Mouse (Mus musculus): Measurements from ENCODE around the gene Pate2. TPM values are rescaled to one million over a fixed set of nuclear protein-coding genes. Genes with fewer than 3 reads are reported as not detected.

The Pate2 gene
- total RNA-seq (2021) = 1 to 10 TPM in 1 of 2 experiments, under 1 TPM in 1; 0.74 to 1.6 TPM
- long read RNA-seq, experiment 1 = 0 reads
- long read RNA-seq, experiment 2 = 0 reads

DNA sequence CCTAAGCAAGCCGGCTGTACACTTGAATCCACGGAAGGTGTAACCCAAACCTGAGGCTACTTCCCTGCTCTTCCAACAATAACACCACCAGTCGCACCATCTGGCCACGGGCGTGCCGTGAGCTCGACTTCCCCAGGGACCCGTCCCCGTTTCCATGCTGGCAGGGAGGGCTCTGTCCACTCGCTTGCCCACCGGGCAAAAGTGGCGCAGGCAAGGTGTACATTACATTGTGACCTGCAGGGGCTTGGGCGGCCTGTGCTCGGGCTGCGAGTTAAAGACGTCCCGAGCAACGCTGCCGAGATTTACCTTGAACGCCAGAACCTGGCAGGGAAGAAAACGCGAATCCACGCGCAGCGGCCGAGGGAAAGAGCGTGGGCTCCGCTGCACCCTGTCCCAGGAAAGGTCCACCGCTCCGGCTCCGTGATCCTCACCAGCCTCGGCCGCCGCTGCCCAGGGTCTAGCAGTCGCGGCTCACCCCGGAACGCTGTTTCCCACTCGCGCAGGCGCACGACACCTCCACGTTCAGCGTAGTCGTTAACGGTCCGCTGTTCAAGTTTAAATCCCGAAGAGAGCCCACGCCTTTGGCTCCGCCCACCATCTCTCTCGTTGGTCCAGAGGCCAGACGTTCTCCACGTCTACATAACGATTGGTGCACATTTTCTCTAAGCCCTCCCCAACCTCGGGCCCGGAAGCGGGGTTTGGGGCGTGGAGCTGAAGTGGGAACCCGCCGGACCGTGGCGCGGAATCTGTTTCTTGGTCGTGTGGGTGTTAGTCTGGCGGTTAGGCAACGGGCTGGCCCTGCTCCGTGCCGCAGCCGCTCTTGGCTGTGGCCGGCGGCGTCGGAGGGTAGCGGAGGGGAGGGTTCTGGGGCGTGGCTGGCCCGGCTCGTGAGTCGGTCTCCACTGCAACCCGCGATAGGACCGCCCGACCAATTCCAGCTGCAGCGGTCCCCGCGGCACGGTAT is at the start of gene Pate2, which contains the start of gene Hyls1:
Pate2 (plus strand) TSS at position 714 of the 964 bp plus-strand sequence.
Hyls1 (minus strand) TSS at position 828 of the 964 bp plus-strand sequence.
- DNase-seq (ENCODE audit: low spot score in 2 of 2) = peak; percentile 87 to 95

DNA sequence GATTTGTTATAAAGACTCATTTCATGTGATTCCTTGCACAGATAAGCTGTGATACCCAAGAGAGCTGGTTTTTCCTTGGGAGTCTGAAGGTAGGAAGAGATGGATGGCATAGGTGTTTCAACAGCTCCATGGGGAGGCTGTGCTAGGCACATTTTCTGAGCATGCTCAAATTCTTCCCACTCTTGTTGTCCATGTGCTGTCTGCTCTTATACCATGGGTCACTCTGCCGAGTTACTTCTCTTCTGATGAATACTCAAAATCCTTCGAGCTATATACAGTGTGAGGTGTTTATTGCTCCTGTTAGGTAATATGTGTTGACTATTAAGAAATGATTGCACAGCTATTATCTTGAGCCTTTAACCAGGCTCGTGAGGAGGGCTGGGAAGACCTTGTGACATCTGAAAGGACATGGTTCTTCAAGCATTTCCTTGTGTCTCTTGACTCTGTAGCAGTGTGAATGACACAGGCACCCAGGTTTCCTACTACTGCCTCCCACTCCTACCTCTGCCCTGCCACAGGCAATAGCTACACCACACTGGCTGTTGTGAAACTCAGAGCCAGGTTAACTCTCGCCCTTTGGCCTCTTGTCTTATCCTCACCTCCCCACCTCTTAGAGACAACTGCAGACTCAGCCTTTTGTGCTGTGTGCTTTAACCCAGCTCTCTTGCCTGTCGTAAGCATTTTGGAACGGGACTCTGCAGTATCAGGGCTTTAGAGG is 49.3 kb upstream of the Pate2 start:
- no peak for DNase-seq (ENCODE audit: low spot score in 2 of 2)

DNA sequence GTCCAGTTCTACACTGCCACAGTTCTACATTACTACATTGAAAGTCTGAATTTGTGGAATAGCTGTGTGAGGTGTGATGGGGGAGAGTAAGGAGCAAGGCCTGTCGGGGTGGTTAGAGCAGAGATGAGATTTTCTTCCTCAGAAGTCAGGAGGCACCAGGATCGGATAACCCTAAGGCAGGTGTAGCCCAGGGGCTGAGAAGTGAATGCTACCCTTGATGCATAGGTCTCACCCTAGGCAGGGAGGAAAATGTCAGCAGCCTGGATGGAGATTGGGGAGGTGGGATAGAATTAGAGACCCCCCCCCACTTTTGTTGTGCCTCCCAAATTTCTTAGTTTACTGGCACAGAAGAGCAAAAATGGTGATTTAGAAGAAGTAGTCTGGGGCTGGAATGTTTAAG is 47.8 kb upstream of the Pate2 start:
- DNase-seq (ENCODE audit: low spot score in 2 of 2) = no peak

DNA sequence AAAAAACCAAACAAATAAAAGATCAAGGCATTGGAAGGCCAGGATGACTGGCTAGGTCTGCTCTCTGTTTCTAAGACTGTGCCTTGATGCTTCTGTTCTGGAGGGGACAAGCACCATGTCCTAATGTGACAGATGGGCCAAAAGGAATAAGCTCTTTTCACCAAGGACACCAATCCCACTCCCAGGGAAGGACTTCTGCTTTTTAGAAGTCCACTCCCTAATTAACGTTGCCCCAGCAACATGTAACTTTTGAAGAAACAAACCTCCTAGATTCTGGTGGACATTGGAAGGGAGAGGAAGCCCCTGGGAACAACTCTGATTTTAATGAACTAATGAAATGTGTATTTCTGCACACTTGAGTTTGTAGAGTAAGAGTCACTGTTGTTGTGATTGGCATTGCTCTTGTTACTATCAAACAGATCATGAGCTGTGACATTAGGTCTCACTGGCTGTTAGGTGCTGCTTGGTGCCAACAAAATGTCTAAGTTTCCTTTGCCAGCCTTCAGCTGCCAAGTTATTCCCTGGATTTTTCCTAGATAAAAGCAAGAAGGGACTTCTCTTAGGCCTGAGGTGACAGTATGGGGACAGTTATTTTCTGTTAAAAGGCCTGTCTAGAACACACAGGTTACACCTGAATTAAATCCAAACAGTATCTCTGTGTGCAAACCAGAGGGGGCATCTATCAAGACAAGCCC is 47.1 kb upstream of the Pate2 start:
- DNase-seq (ENCODE audit: low spot score in 2 of 2) = no peak

DNA sequence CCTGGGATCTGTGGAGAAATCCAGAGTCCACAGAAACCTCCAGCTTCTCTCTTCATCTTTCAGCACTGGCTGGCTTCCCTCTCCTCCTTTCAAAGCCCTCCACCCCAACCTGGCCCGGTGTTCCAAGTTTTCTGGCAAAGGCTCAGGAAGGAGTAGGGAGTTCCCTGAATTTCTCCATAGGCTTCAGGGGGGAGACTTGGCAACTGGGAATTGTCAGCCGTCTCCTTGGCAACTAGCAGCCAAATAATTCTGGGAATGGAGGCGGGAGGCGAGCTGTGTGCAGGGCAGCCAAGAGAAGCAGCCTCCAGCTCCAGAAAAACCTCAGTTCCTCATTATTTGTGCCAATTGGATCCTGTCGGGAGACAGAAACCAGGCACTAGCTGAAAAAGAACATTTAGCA is 46.5 kb upstream of the Pate2 start:
- DNase-seq (ENCODE audit: low spot score in 2 of 2) = peak; percentile 41 to 70

DNA sequence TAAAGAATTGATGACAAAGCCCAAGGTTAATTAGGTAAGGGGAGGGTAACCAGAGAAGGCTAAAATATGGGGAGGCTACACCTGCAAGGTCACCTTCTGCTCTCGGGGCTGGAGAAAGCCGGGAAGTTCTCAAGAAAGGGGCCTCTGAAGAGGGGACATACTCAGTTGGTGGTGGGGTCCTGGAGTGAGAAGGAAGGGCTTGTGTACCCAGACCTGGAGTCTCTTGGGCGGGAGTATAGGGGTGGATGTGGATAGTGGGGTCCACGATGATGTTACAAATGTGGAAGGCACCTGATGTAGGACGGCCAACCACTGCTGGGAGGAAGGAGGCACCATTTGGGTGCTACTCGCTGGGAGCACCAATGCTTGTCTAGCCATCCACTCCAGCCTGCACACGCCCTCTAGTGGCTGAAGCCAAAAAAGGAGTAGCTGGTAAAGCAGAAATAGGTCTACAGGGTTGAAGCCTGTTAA is 46.1 kb upstream of the Pate2 start:
- DNase-seq (ENCODE audit: low spot score in 2 of 2) = peak; percentile 77 to 84

DNA sequence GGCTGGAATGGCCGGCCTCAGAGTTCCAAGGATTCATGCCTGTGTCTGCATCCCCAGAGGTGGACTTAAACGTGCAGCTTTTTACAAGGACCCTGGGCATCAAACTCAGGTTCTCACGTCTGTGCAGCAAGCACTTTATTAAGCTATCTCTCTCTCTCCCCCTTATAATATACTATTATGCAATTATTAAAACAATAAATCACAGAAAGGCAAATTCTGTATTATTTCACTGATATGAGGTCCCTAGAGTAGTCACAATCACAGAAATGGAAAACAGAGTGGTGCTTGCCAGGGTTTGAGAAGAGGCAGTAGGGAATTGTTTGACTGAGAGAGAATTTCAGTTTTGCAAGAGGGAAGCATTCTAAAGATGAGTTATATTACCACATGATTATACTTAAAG is 40.9 kb upstream of the Pate2 start:
- no peak for DNase-seq (ENCODE audit: low spot score in 2 of 2)

DNA sequence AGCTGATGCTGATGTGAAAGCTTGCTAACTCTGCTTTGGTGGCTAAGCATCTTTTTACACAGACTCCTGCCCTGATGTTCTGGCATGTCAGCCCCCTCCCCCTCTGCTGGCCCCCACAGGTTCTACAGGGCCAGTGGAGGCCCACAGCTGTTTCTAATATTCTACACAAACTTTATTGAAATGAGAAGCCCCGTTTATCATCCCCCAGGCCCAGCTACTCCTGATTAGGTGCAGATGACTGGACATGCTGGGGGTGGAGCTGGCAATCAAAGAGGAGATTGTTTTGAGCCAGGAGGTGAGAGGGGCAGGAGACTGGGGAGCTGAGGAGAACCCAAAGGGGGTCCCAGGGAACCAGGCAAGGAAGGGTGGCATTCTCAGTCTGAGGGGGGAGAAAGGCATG is 40.3 kb upstream of the Pate2 start:
- no peak for DNase-seq (ENCODE audit: low spot score in 2 of 2)

DNA sequence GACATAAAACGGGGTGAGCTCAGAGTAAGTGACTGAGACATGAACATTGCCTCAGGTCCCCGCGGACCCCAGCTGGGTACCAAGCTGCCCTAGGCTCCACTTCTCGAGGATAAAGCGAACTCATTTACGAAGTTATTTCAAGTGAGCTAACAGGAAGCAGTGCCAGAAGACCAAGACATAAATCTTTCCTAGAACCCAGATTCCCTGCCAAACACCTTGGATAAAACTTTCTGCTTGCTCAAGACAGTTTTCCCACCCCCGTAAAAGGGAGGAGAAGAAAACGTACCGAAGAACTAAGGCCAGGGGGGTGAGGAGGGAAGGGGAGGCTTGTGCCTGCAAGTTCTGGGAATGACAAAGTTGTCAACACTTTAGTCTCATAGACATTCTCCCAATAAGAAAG is 36.8 kb upstream of the Pate2 start:
- no peak for DNase-seq (ENCODE audit: low spot score in 2 of 2)

DNA sequence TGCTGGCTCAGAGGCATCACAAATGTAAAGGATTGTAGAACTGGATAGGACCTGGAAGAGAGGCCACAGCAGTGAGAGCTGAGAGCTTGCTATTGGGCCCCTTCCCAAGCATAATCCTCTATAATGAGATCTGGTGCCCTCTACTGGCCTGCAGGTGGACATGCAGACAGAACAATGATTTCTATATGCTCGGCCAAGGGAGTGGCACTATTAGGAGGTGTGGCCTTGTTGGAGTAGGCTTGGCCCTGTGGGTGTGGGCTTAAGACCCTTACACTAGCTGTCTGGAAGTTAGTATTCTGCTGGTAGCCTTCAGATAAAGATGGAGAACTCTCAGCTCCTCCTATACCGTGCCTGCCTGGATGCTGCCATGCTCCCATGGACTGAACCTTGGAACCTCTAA is 35.0 kb upstream of the Pate2 start:
- peak in 1 of 2 experiments; percentile 74 for DNase-seq (ENCODE audit: low spot score in 2 of 2)

DNA sequence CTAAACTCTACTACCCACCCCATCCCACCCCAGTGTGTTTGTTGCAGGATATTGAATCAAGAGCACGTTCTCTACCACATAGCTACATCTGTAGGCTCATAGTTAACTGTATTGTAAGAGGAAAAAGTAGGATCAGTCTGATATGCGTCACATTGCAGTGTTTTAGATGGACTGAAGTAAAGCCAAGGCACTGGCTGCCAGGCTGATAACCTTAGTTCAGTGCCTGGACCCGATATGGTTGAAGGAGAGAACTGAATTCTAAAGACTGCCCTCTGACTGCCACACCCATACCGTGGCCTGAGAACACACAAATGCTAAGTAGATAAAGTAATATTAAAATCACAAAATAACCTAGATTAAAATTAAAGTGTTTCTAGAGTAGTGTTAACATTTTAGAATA is 34.2 kb upstream of the Pate2 start:
- no peak for DNase-seq (ENCODE audit: low spot score in 2 of 2)

DNA sequence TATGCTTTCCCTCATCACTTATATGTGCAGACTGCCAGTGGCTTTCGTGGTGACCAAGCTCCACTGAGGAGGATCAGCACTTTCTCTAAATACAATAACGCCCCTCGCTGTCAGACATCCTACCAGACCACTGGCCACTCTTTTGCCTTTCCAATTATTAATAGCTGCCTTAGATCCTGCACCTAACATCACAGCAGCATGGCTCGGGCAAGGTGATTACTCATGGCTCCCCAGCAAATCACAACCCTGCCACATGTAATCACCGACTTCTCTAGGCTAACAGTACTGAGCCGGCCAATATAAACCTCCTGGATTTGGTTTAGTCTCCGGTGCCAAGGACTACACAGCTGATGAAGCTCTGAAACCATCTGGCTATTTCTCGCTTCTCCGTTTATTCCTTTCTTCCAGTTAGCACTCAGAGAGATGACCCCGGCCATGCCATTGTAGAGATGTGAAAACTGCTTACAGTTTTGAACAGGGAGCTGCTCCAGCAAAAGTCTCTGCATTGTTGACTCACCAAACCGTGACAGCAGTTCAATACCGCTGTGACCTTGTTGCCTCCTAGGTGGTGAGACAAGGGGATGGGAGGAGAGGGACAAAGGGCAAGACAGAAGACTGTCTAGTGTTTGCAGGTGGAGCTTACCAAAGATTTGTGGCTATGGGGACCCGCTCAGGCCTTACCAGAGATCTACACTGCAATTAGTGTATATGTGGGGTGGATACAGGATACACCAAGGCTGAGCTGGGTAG is 30.9 kb upstream of the Pate2 start:
- DNase-seq (ENCODE audit: low spot score in 2 of 2) = no peak

DNA sequence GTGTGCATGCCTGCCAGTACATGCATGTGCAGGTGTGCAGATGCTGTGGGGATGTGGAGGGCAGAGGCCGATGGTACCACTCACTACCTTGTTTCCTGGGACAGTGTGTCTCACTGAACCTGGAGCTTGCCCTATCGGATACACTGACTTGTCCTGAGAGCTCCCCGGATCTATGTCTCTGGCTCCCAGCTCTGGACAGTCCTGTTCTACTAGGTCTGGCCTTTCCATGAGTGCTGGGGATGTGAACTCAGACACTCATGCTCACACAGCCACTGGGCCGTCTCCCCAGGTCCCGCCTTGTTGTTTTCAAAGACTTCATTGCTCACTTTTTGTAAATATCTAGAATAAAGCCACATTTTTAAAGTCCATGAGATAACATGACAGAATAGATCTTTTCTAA is 29.1 kb upstream of the Pate2 start:
- no peak for DNase-seq (ENCODE audit: low spot score in 2 of 2)

DNA sequence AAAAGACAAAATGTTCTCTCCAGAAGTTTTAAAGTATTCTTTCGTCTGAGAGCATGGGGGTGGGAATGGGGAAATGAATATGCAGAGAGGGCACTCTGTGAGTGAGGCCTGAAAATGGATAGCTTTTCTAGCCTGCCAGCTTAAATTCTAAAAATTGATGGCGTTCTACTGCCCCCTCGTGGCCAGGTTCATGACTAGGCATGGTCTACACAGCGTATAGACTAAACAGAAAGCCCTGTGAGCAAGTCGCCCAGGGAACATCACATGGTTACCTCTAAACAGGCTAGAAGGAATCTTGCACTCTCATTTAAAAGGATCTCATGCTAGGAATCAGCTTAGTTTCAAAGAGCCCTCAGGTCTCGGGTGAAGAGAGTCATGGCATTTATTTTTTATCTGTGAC is 28.6 kb upstream of the Pate2 start:
- DNase-seq (ENCODE audit: low spot score in 2 of 2) = peak; percentile 69 to 71

DNA sequence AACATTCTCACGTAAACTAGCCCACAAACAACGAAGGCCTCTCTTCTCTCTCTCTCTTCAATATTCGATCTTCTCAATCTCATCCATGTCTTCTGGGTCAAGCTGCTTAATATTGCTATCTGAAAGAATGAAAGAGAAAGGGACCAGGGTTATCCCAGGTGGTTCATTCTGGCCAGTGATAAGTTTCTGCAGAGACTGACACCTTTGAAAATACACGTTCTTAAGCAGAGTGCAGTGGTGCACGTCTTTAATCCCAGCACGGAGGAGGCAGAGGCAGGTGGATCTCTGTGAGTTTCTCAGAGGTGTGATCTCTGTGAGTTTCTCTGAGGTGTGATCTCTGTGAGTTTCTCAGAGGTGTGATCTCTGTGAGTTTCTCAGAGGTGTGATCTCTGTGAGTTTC is 28.1 kb upstream of the Pate2 start:
- no peak for DNase-seq (ENCODE audit: low spot score in 2 of 2)

DNA sequence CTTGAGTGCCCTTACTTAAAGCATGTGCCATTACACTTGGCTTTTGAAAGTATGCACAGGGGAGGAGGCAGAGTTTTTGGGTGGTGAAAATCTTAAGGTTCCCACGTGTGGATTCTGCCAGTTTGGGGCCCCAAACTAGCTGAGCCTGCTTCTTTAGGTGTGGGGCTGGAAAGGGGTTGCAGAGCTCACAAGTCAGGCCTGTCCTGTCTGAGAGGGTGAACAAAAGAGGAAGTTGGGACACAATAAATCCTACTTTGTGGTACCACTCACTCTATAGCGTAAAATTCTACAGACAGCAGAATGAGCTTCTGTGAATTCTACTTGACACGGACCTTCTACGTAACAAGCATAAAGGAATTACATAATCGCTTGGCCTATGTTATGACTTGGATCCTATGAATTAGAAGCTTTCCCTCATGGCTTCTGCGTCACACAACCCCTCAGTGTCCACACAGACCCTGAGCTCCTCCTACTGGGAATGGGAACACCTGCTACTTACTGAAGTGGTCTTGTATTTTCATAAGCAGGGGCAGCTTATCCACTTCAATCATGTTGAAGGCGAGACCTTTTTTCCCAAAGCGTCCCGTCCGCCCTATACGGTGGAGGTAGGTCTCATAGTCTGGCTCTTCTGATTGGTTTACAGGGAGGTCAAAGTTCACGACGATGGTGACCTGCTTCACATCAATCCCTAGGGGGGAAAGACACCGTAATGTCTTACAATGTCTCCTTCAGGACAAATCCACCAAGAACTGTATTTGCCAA is 26.8 kb upstream of the Pate2 start:
- DNase-seq (ENCODE audit: low spot score in 2 of 2) = no peak

DNA sequence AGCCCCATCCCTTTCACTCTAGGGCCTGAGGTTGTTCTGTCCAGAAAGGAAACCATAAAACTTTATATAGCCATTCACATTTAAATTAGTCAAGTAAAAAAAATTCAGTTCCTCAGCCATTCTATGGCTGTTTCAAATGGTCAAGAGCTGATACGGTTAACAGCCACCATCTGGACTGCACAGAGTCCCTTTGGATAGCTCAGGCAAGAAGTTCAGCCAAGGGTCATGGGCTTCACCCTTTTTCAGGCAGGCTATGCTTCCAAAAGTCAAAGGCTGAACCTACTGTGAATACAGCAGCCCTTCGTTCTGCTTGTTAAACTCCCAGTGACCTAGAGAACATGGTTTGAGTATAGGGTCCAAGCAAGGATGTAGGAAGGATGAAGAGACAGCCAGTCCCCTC is 25.4 kb upstream of the Pate2 start:
- DNase-seq (ENCODE audit: low spot score in 2 of 2) = no peak

DNA sequence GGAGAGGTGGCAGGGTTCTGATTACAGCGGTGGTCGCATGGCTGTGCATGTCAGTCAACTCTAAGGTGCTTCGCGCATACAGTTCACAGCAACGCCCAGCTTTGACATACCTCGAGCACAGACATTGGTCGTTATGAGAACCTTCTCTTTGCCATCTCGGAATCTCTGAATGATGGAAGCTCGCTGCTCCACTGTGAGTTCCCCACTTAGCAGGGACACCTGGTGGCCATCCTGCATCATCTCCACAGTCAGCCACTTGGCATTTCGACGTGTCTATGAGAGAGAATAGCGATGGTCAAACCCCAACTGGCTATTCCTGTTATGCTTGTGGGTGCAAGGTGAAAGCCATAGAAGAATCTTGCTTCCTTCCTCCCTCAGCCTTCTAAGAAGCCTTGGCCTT is 24.4 kb upstream of the Pate2 start:
- no peak for DNase-seq (ENCODE audit: low spot score in 2 of 2)

DNA sequence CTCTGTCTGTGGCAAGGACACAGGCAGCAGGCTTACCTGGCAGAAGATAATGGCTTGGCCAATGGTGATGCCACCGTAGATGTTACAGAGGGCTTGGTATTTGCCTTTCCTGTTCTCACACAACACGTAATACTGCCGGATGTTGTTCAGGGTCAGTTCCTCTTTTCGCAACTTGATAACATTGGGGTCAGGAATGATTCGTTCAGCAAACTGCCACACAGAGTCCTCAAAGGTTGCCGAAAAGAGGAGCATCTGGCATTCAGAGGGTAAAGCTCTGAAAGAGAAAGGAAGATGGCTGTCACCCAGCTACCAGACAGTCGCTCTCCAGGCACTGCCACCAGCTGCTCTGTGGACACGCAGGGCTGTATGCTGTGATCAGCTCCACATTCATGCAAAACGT is 23.3 kb upstream of the Pate2 start:
- no peak for DNase-seq (ENCODE audit: low spot score in 2 of 2)

DNA sequence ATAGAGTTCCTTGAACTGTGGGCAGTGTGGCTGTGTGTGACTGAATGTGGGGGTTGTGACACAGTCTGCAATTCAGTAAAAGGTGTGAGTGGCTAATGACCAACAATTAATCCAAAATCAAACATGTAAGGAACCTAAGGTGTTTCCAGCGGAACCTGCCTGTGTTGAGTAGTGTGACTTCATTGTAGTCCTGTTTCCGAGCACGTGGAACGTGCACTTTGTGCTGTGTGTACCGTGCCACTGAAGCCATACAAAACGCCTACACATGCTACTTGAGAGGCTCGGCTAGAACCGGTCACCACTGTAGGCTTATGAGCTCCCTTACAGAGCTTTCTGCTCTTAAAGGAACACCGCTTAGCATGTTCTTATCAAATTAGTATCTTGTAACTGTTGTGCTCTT is 21.6 kb upstream of the Pate2 start:
- DNase-seq (ENCODE audit: low spot score in 2 of 2) = no peak
